Comparison of ENCODE assay signal across 13 mouse cellular contexts in the genomic region with DNA sequence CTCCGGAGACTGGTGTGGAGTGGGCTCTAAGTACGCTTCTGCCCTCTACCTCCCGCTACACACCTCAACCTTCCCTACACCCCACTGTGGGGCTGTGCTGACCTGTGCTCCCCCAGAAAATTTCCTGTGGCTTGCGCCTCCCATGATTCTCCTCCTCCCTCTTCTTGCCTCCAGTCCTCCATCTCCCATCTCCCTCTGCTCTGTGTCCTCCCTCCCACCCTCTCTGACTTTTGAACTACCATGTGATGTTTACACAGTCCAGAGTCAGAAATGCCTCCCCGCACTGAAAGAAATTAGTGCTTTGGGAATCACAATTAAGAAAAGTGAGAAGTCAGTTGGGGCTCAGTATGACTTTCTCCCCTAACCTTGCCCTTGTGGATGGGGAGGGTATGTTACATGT.
DNase-seq lines count a peak whose midpoint lies in the region; ATAC-seq lines count a peak whose summit lies in the region.
"Had no signal": no experiment of that assay in that cellular context is flagged by ENCODE, and none has a peak within 500 bp of the region (broad histone marks: within the 10 kb centered on the region; RNA-seq: fewer than 3 reads in every experiment).

No protein-coding gene starts in this region.

- H3K4me2 ChIP-seq in kidney, embryonic 14.5 days (replicated peaks; ENCODE audit: low read depth, low read length), result no peak overlapping the region
- H3K4me2 ChIP-seq in liver, embryonic 12.5 days, result no peak overlapping the region
- no peak overlapping the region for H3K4me2 ChIP-seq in forebrain, embryonic 12.5 days
- H3K4me2 ChIP-seq: hindbrain, embryonic 13.5 days; midbrain, embryonic 12.5 days; stomach, embryonic 15.5 days had no signal

- intact Hi-C loops in heart, postnatal 14 days (cut with DNase I), result no loop called here
- intact Hi-C loops in left cerebral cortex, postnatal 10 days (cut with DNase I), result no loop called here

- H3K4me3 ChIP-seq in heart, embryonic 10.5 days, result no peak overlapping the region
- H3K4me3 ChIP-seq in brown adipose tissue, adult 24 weeks (ENCODE audit: insufficient read depth, low read depth, low read length), result no peak overlapping the region
- H3K4me3 ChIP-seq in kidney, embryonic 14.5 days (ENCODE audit: low read length), result no peak overlapping the region
- H3K4me3 ChIP-seq in liver, embryonic 12.5 days, result no peak overlapping the region
- H3K4me3 ChIP-seq in forebrain, embryonic 12.5 days (replicated peaks), result no peak overlapping the region
- H3K4me3 ChIP-seq: hindbrain, embryonic 13.5 days; midbrain, embryonic 12.5 days; stomach, embryonic 15.5 days had no signal

- H3K27me3 ChIP-seq in heart, embryonic 10.5 days (ENCODE audit: insufficient read depth, poor library complexity, severe bottlenecking), result no peaks in the 10 kb centered on the region
- H3K27me3 ChIP-seq in kidney, embryonic 14.5 days (ENCODE audit: control insufficient read depth, insufficient read depth, low read length), result no peaks in the 10 kb centered on the region
- peaks cover 4% of the 10 kb centered on the region; the same call in 1 of the 2 replicates for H3K27me3 ChIP-seq in liver, embryonic 12.5 days (replicated peaks)
- H3K27me3 ChIP-seq in forebrain, embryonic 12.5 days, result no peaks in the 10 kb centered on the region
- H3K27me3 ChIP-seq: hindbrain, embryonic 13.5 days; midbrain, embryonic 12.5 days; stomach, embryonic 15.5 days had no signal

- WGBS in heart, embryonic 10.5 days, result 85% methylated on average over 5 of the region's 5 CpGs
- 61% methylated on average over 5 of the region's 5 CpGs for WGBS in kidney, embryonic 14.5 days
- WGBS in liver, embryonic 12.5 days (ENCODE audit: insufficient replicate concordance), result 79% methylated on average over 5 of the region's 5 CpGs
- 92% methylated on average over 5 of the region's 5 CpGs for WGBS in forebrain, embryonic 12.5 days

- H3K36me3 ChIP-seq in heart, embryonic 10.5 days, result peaks cover 7% of the 10 kb centered on the region; the same call in 1 of the 2 replicates
- H3K36me3 ChIP-seq in kidney, embryonic 14.5 days (ENCODE audit: control insufficient read depth, insufficient read depth, low read length), result no peaks in the 10 kb centered on the region; the same call in 1 of the 2 replicates
- no peaks in the 10 kb centered on the region for H3K36me3 ChIP-seq in liver, embryonic 12.5 days
- no peaks in the 10 kb centered on the region for H3K36me3 ChIP-seq in forebrain, embryonic 12.5 days (replicated peaks)
- H3K36me3 ChIP-seq: hindbrain, embryonic 13.5 days; midbrain, embryonic 12.5 days had no signal

- no peak for DNase-seq in heart, embryonic 10.5 days (ENCODE audit: low spot score)
- no peak for DNase-seq in heart, postnatal 14 days
- DNase-seq in gastrocnemius, postnatal 4 days (ENCODE audit: low spot score in 2 of 2), result no peak
- DNase-seq in left cerebral cortex, postnatal 10 days (ENCODE audit: extremely low spot score in 1 of 2, low spot score in 2 of 2), result no peak
- DNase-seq: adrenal gland, adult 8-10 months; heart, adult 18-20 months had no signal

- no peaks in the 10 kb centered on the region for H3K9me3 ChIP-seq in heart, embryonic 10.5 days
- H3K9me3 ChIP-seq in kidney, embryonic 14.5 days (ENCODE audit: control insufficient read depth, low read length), result no peaks in the 10 kb centered on the region
- H3K9me3 ChIP-seq in liver, embryonic 12.5 days (replicated peaks), result no peaks in the 10 kb centered on the region
- no peaks in the 10 kb centered on the region for H3K9me3 ChIP-seq in forebrain, embryonic 12.5 days
- H3K9me3 ChIP-seq: hindbrain, embryonic 13.5 days; midbrain, embryonic 12.5 days; stomach, embryonic 15.5 days had no signal

- H3K4me1 ChIP-seq in heart, embryonic 10.5 days, result peaks cover 42% of the 10 kb centered on the region
- H3K4me1 ChIP-seq in brown adipose tissue, adult 24 weeks (ENCODE audit: control insufficient read depth, insufficient read depth, insufficient read length, low read length), result peaks cover 23% of the 10 kb centered on the region
- peaks cover 22% of the 10 kb centered on the region for H3K4me1 ChIP-seq in kidney, embryonic 14.5 days (ENCODE audit: control insufficient read depth, insufficient read depth, low read length)
- peaks cover 20% of the 10 kb centered on the region for H3K4me1 ChIP-seq in liver, embryonic 12.5 days
- H3K4me1 ChIP-seq in forebrain, embryonic 12.5 days, result 0 out of 2 replicates have a peak, but pooled peaks cover 2% of the 10 kb centered on the region
- H3K4me1 ChIP-seq: hindbrain, embryonic 13.5 days; midbrain, embryonic 12.5 days had no signal

- H3K27ac ChIP-seq in heart, embryonic 10.5 days, result peak overlapping the region; percentile 72
- 0 out of 2 replicates have a peak overlapping the region, but pooled peaks have one; percentile 4 for H3K27ac ChIP-seq in brown adipose tissue, adult 24 weeks (replicated peaks; ENCODE audit: low read depth, low read length)
- peak overlapping the region; percentile 47 for H3K27ac ChIP-seq in kidney, embryonic 14.5 days (ENCODE audit: low read depth, low read length)
- no peak overlapping the region for H3K27ac ChIP-seq in liver, embryonic 12.5 days
- H3K27ac ChIP-seq in forebrain, embryonic 12.5 days, result no peak overlapping the region
- H3K27ac ChIP-seq: hindbrain, embryonic 13.5 days; midbrain, embryonic 12.5 days; stomach, embryonic 15.5 days had no signal

- no peak overlapping the region for H3K9ac ChIP-seq in kidney, embryonic 14.5 days (ENCODE audit: low read depth, low read length)
- no peak overlapping the region for H3K9ac ChIP-seq in liver, embryonic 12.5 days
- H3K9ac ChIP-seq in forebrain, embryonic 12.5 days, result no peak overlapping the region
- H3K9ac ChIP-seq: hindbrain, embryonic 13.5 days; midbrain, embryonic 12.5 days; stomach, embryonic 15.5 days had no signal

- 0 out of 2 replicates have a peak, but pooled peaks have one; percentile 29 for ATAC-seq in kidney, embryonic 14.5 days (ENCODE audit: low FRiP score, low TSS enrichment)
- peak; percentile 15; the same call in 1 of the 2 replicates for ATAC-seq in liver, embryonic 12.5 days
- no peak for ATAC-seq in forebrain, embryonic 12.5 days (ENCODE audit: low FRiP score)

Comparison
In these comparisons a context has a peak if more than half of its experiments do, and no peak if none do; other contexts are left out.
1. H3K27ac ChIP-seq: peak in heart, embryonic 10.5 days (single experiment), brown adipose tissue, adult 24 weeks (single experiment) and kidney, embryonic 14.5 days (single experiment); none in liver, embryonic 12.5 days (single experiment) and forebrain, embryonic 12.5 days (single experiment).